Mouse (Mus musculus): ENCODE measurements at regions not wholly inside any gene's neighbourhood (a gene's known extent, or its start where the extent isn't known, plus 50 kb on each side); places are given as distances from the start of the nearest gene placed in this dataset.

GRCm38 (mm10) chr3:58071574-58071973 is 223.7 kb upstream of the Pfn2 start:
- no peak for DNase-seq (ENCODE audit: extremely low spot score in 1 of 2, low spot score in 1 of 2)

- no peak for DNase-seq (ENCODE audit: extremely low spot score in 1 of 2, low spot score in 1 of 2)
Observed at GRCm38 (mm10) chr3:58072230-58072839, 224.5 kb upstream of the Pfn2 start.

GRCm38 (mm10) chr3:58089344-58090139 is 241.7 kb upstream of the Pfn2 start:
- peak; percentile 24 to 66 for DNase-seq (ENCODE audit: extremely low spot score in 1 of 2, low spot score in 1 of 2)

- no peak for DNase-seq (ENCODE audit: extremely low spot score in 1 of 2, low spot score in 1 of 2)
Observed at GRCm38 (mm10) chr3:58090396-58090795, 242.5 kb upstream of the Pfn2 start.

- peak; percentile 76 to 86 for DNase-seq (ENCODE audit: extremely low spot score in 1 of 2, low spot score in 1 of 2)
Observed at GRCm38 (mm10) chr3:58091466-58092176, 243.7 kb upstream of the Pfn2 start.

GRCm38 (mm10) chr3:58110911-58111476 is 263.1 kb upstream of the Pfn2 start:
- DNase-seq (ENCODE audit: extremely low spot score in 1 of 2, low spot score in 1 of 2): no peak

- no peak for DNase-seq (ENCODE audit: extremely low spot score in 1 of 2, low spot score in 1 of 2)
Observed at GRCm38 (mm10) chr3:58112431-58112856, 264.6 kb upstream of the Pfn2 start.

GRCm38 (mm10) chr3:58113941-58114340 is 266.1 kb upstream of the Pfn2 start:
- DNase-seq (ENCODE audit: extremely low spot score in 1 of 2, low spot score in 1 of 2): peak in 1 of 2 experiments; percentile 52

GRCm38 (mm10) chr3:58115511-58115910 is 267.6 kb upstream of the Pfn2 start:
- no peak for DNase-seq (ENCODE audit: extremely low spot score in 1 of 2, low spot score in 1 of 2)

- peak; percentile 67 to 85 for DNase-seq (ENCODE audit: extremely low spot score in 1 of 2, low spot score in 1 of 2)
Observed at GRCm38 (mm10) chr3:58116848-58117247, 269.0 kb upstream of the Pfn2 start.

- no peak for DNase-seq (ENCODE audit: extremely low spot score in 1 of 2, low spot score in 1 of 2)
Observed at GRCm38 (mm10) chr3:58120051-58120450, 272.2 kb upstream of the Pfn2 start.

- peak in 1 of 2 experiments; percentile 90 for DNase-seq (ENCODE audit: extremely low spot score in 1 of 2, low spot score in 1 of 2)
Observed at GRCm38 (mm10) chr3:58122456-58123359, 274.8 kb upstream of the Pfn2 start.

GRCm38 (mm10) chr3:58123396-58124077 is 275.7 kb upstream of the Pfn2 start:
- no peak for DNase-seq (ENCODE audit: extremely low spot score in 1 of 2, low spot score in 1 of 2)

- no peak for DNase-seq (ENCODE audit: extremely low spot score in 1 of 2, low spot score in 1 of 2)
Observed at GRCm38 (mm10) chr3:58124886-58125285, 277.0 kb upstream of the Pfn2 start.

GRCm38 (mm10) chr3:58126996-58127395 is 279.1 kb upstream of the Pfn2 start:
- DNase-seq (ENCODE audit: extremely low spot score in 1 of 2, low spot score in 1 of 2): no peak

GRCm38 (mm10) chr3:58128059-58128458 is 280.2 kb upstream of the Pfn2 start:
- DNase-seq (ENCODE audit: extremely low spot score in 1 of 2, low spot score in 1 of 2): no peak

GRCm38 (mm10) chr3:58129358-58129903 is 281.6 kb upstream of the Pfn2 start:
- no peak for DNase-seq (ENCODE audit: extremely low spot score in 1 of 2, low spot score in 1 of 2)

GRCm38 (mm10) chr3:58135607-58136365 is 278.7 kb upstream of the Tsc22d2 start:
- no peak for DNase-seq (ENCODE audit: extremely low spot score in 1 of 2, low spot score in 1 of 2)
